Mouse (Mus musculus): ENCODE results near the gene Kif26a. TPM values are rescaled to one million over a fixed set of nuclear protein-coding genes. Genes with fewer than 3 reads are reported as not detected.

Kif26a gene
- polyA plus RNA-seq, 2 experiments = 0.08 to 0.26 TPM

DNA sequence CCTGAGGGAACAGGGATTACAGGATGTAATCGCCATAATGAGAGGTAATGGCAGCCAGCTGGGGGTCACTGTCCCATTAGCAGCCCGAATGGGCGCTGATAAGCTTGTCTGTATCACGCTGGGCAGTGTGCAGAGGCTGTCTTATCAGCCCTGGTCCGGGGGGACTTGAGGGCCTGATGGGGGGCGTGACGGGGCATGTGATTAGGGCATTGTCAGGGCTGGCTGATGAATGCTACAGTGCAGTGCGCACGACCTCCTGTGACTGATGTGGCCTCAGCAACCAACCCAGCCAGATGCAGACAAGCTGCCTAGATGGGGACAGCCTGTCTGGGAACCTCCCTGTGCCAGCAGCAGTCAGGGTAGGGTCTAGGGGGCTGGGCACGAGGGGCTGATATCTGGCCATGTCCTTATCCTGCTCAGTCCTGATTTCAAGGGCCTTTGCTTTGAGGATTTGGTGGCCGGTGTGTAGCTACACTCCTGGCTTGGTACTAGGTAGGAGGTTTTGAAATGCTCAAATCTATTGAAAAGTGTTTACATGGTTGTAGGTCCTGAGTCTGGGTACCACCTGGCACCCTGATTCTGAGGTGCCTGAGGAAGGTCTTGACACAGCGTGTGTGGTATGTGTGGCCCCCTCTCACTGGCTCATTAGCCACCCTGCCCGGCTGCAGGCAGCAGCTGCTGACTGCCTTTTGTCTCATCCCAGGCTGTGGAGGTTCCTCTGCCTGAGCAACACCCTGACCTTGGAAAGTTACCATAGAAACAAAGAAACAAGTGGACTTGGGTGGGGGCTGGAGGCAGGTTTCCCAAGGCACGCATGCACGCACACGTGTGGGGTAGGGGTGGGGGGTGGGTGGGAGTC lies 18.2 kb downstream of the Kif26a start:
- Histone ChIP-seq H3K36me3 (replicated peaks; ENCODE audit: control insufficient read depth, insufficient read depth, low read depth) (no peaks in the 10 kb centered on the region), H3K27me3 (ENCODE audit: control insufficient read depth, insufficient read depth, low read length) (no peaks in the 10 kb centered on the region), H3K27ac (no peak overlapping the region), H3K4me1 (replicated peaks; ENCODE audit: control insufficient read depth in 2 of 2, insufficient read depth in 2 of 2, low read length in 1 of 2) (no peaks in the 10 kb centered on the region), H3K4me3 (ENCODE audit: insufficient read depth in 1 of 2, low read depth in 2 of 2, low read length in 2 of 2) (no peak overlapping the region), H3K9me3 (ENCODE audit: control insufficient read depth, low read length) (no peaks in the 10 kb centered on the region), H3K4me2 (ENCODE audit: low read depth) (no peak overlapping the region), H3K9ac (replicated peaks) (no peak overlapping the region)
- peak; percentile 28; the same call in 1 of the 2 replicates for ATAC-seq (ENCODE audit: insufficient read depth)
- WGBS (ENCODE audit: insufficient replicate concordance) = 32% methylated on average over 16 of the region's 16 CpGs
- DNase-seq (ENCODE audit: low read depth in 3 of 3, low spot score in 3 of 3) = no peak
- TF ChIP-seq EP300 (IDR thresholded peaks at IDR 0.05; ENCODE audit: low read depth) = no peak
- no peak for TF ChIP-seq CTCF (IDR thresholded peaks at IDR 0.05; ENCODE audit: low read depth)

DNA sequence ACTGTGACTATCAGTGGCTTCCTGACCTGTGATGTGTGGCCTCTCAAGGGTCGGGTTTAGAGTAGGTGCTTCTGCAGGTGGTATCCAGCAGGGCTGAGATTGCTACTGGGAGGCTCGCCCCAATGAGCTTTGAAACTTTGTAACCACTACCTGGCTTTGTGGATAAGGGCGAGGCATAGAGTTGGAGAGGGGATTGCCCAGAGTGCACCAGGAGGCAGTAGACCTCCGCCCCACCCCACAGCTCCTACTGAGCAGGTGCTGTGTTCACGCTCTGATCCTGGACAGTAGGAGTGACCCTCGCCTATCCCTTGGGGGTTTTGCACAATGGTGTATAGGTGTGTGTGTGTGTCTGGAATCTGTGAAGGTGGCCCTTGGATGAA lies 18.8 kb downstream of the Kif26a start:
- WGBS (ENCODE audit: insufficient replicate concordance) = 39% methylated on average over 6 of the region's 6 CpGs
- Histone ChIP-seq H3K4me2 (ENCODE audit: low read depth) (no peak overlapping the region), H3K9me3 (ENCODE audit: control insufficient read depth, low read length) (no peaks in the 10 kb centered on the region), H3K4me1 (replicated peaks; ENCODE audit: control insufficient read depth in 2 of 2, insufficient read depth in 2 of 2, low read length in 1 of 2) (no peaks in the 10 kb centered on the region), H3K36me3 (replicated peaks; ENCODE audit: control insufficient read depth, insufficient read depth, low read depth) (no peaks in the 10 kb centered on the region), H3K27me3 (ENCODE audit: control insufficient read depth, insufficient read depth, low read length) (no peaks in the 10 kb centered on the region), H3K4me3 (ENCODE audit: insufficient read depth in 1 of 2, low read depth in 2 of 2, low read length in 2 of 2) (no peak overlapping the region), H3K27ac (no peak overlapping the region), H3K9ac (replicated peaks) (no peak overlapping the region)
- no peak for ATAC-seq (ENCODE audit: insufficient read depth)
- TF ChIP-seq EP300 (IDR thresholded peaks at IDR 0.05; ENCODE audit: low read depth) (no peak), CTCF (IDR thresholded peaks at IDR 0.05; ENCODE audit: low read depth) (no peak)
- DNase-seq (ENCODE audit: low read depth in 3 of 3, low spot score in 3 of 3) = no peak

DNA sequence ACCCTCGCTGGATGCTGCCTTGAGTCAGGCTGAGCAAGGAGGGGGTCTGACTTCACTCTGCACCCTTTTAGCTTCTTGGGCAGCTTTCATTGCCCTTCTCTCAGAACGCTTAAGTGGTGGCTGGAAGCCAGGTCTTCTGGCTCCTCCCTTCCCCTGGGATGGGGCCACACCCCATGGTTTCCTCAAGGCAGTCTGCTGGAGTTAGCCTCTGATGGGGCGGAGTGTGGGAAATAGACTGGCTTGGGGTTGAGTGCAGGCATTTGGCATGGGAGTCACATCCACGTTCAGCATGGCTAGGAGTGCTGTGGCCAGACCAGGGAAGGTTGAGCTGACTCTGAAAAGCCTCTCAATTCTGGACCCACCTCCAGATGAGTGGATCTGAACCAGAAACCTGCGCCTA lies 23.2 kb downstream of the Kif26a start:
- DNase-seq (ENCODE audit: low read depth in 3 of 3, low spot score in 3 of 3) = no peak
- H3K27ac ChIP-seq = no peak overlapping the region

DNA sequence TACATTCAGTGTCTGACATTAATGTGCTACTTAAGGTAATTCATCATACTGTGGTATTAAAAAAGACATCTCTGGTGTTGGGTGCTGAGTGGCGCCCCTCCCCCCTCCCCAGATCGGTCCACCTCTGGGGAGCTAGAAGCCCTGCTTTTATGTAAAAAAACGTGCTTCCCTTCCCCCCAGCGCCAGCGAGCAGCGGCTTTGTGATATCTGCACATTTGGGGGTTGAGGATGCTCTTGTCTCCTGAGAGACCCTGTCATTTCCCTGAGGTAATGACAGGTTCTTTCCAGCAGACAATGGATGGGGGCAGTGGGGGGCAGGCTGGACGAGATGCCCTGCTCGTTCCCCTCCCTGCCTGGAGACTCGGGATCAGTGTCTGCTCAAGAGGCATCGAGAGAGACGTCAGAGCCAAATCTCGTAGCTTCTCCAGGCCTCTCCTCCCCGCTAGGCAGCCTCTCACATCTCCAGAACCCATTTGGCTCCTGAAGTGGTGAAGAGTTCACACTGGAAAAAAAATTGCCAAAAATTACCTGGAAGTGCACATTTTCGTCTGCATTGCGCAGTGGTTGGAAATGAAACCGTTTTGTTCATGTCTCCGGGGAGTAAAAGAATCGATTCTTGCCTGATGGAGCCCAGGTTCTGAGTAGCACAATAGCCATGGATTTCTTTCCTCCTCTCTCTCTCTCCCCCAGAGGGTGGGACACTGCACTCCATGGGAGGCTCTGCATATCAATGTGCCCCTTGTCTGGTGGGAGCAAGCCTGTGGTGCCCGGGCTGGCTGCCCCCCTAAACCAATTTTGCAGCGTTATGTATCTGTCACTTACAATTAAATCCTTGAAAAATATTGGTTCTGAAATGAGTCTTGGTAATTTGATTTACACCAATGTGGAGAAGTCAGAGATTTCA lies 24.9 kb downstream of the Kif26a start:
- H3K27me3 ChIP-seq (ENCODE audit: control insufficient read depth, insufficient read depth, low read length) = no peaks in the 10 kb centered on the region
- WGBS (ENCODE audit: insufficient replicate concordance) = 61% methylated on average over 20 of the region's 20 CpGs
- H3K4me3 ChIP-seq (ENCODE audit: insufficient read depth in 1 of 2, low read depth in 2 of 2, low read length in 2 of 2) = no peak overlapping the region
- H3K36me3 ChIP-seq (replicated peaks; ENCODE audit: control insufficient read depth, insufficient read depth, low read depth) = no peaks in the 10 kb centered on the region
- no peak for ATAC-seq (ENCODE audit: insufficient read depth)
- H3K27ac ChIP-seq = no peak overlapping the region
- no peaks in the 10 kb centered on the region for H3K9me3 ChIP-seq (ENCODE audit: control insufficient read depth, low read length)
- H3K4me1 ChIP-seq (replicated peaks; ENCODE audit: control insufficient read depth in 2 of 2, insufficient read depth in 2 of 2, low read length in 1 of 2) = no peaks in the 10 kb centered on the region
- H3K4me2 ChIP-seq (ENCODE audit: low read depth) = no peak overlapping the region
- DNase-seq (ENCODE audit: low read depth in 3 of 3, low spot score in 3 of 3) = no peak
- TF ChIP-seq EP300 (IDR thresholded peaks at IDR 0.05; ENCODE audit: low read depth) = no peak
- TF ChIP-seq CTCF (IDR thresholded peaks at IDR 0.05; ENCODE audit: low read depth) = no peak
- H3K9ac ChIP-seq (replicated peaks) = no peak overlapping the region

More for the DNA sequence above, 23.2 kb downstream of the Kif26a start:
- H3K9me3 ChIP-seq (ENCODE audit: control insufficient read depth, low read length) = no peaks in the 10 kb centered on the region
- no peaks in the 10 kb centered on the region for H3K36me3 ChIP-seq (replicated peaks; ENCODE audit: control insufficient read depth, insufficient read depth, low read depth)
- H3K4me1 ChIP-seq (replicated peaks; ENCODE audit: control insufficient read depth in 2 of 2, insufficient read depth in 2 of 2, low read length in 1 of 2) = no peaks in the 10 kb centered on the region
- no peak overlapping the region for H3K9ac ChIP-seq (replicated peaks)
- TF ChIP-seq EP300 (IDR thresholded peaks at IDR 0.05; ENCODE audit: low read depth) (no peak), CTCF (IDR thresholded peaks at IDR 0.05; ENCODE audit: low read depth) (no peak)
- H3K4me3 ChIP-seq (ENCODE audit: insufficient read depth in 1 of 2, low read depth in 2 of 2, low read length in 2 of 2) = no peak overlapping the region
- H3K4me2 ChIP-seq (ENCODE audit: low read depth) = no peak overlapping the region
- no peak for ATAC-seq (ENCODE audit: insufficient read depth)
- no peaks in the 10 kb centered on the region for H3K27me3 ChIP-seq (ENCODE audit: control insufficient read depth, insufficient read depth, low read length)
- 56% methylated on average over 5 of the region's 5 CpGs for WGBS (ENCODE audit: insufficient replicate concordance)

DNA sequence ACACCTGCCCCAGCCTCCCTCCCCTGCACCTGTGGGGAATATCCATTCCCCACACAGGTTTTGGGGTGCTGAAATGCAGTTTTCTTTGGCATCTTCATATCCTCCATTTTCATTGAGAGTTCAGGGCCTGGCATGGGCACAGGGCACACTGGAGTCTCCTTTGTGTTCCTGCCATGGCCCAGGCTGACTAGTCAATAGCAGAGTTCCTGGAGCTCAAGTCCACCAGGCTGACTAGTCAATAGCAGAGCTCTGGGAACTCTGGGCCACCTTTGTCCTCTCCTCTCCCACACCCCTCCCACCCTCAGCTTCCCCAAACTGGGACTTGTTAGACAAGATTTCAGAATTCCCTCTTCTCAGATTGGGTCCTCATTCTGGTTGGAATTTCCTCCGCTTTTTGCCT lies 25.6 kb downstream of the Kif26a start:
- Histone ChIP-seq H3K4me1 (replicated peaks; ENCODE audit: control insufficient read depth in 2 of 2, insufficient read depth in 2 of 2, low read length in 1 of 2) (no peaks in the 10 kb centered on the region), H3K27me3 (ENCODE audit: control insufficient read depth, insufficient read depth, low read length) (no peaks in the 10 kb centered on the region), H3K36me3 (replicated peaks; ENCODE audit: control insufficient read depth, insufficient read depth, low read depth) (no peaks in the 10 kb centered on the region), H3K4me3 (ENCODE audit: insufficient read depth in 1 of 2, low read depth in 2 of 2, low read length in 2 of 2) (no peak overlapping the region), H3K4me2 (ENCODE audit: low read depth) (no peak overlapping the region), H3K27ac (no peak overlapping the region), H3K9ac (replicated peaks) (no peak overlapping the region), H3K9me3 (ENCODE audit: control insufficient read depth, low read length) (no peaks in the 10 kb centered on the region)
- WGBS (ENCODE audit: insufficient replicate concordance) = 68% methylated on average over 1 of the region's 1 CpGs
- TF ChIP-seq CTCF (IDR thresholded peaks at IDR 0.05; ENCODE audit: low read depth) (no peak), EP300 (IDR thresholded peaks at IDR 0.05; ENCODE audit: low read depth) (no peak)
- no peak for ATAC-seq (ENCODE audit: insufficient read depth)
- DNase-seq (ENCODE audit: low read depth in 3 of 3, low spot score in 3 of 3) = no peak

All from liver, embryonic 14.5 days (tissue).